Mouse (Mus musculus): ENCODE measurements around the gene Etv5. TPM values are rescaled to one million over a fixed set of nuclear protein-coding genes. Genes with fewer than 3 reads are reported as not detected.

Gene Etv5
- total and polyA plus RNA-seq, 3 experiments: 2.6 to 4.5 (median 3.5) TPM

GRCm38 (mm10) chr16:22398354-22398753 lies 41.2 kb downstream of the Etv5 start:
- TF ChIP-seq KAT2A (IDR thresholded peaks at IDR 0.05; ENCODE audit: insufficient replicate concordance, low read length) (no peak), MAX (IDR thresholded peaks at IDR 0.05; ENCODE audit: low read length) (no peak), MEF2A (IDR thresholded peaks at IDR 0.05; ENCODE audit: borderline replicate concordance, low read depth, low read length) (no peak), UBTF (IDR thresholded peaks at IDR 0.05; ENCODE audit: low read depth, low read length) (no peak), RAD21 (IDR thresholded peaks at IDR 0.05; ENCODE audit: low read depth, low read length) (no peak), ELF1 (IDR thresholded peaks at IDR 0.05; ENCODE audit: low read depth, low read length) (no peak), EP300 (IDR thresholded peaks at IDR 0.05; ENCODE audit: low read length) (no peak), MYC (IDR thresholded peaks at IDR 0.05; ENCODE audit: low read depth, low read length) (no peak), MXI1 (IDR thresholded peaks at IDR 0.05; ENCODE audit: low read depth, low read length) (no peak), BHLHE40 (IDR thresholded peaks at IDR 0.05; ENCODE audit: low read depth, low read length) (no peak), GABPA (IDR thresholded peaks at IDR 0.05; ENCODE audit: insufficient replicate concordance, low read depth, low read length) (no peak), IRF4 (IDR thresholded peaks at IDR 0.05; ENCODE audit: low read depth, low read length) (no peak)
- no peak for DNase-seq (ENCODE audit: extremely low read depth)
- H3K27ac ChIP-seq (ENCODE audit: insufficient read depth, low read depth): no peak overlapping the region
- peaks cover 0 to 6% of the 10 kb centered on the region in 2 experiments for H3K36me3 ChIP-seq (replicated peaks in 1 of 2; ENCODE audit: control insufficient read depth in 1 of 2, insufficient read depth in 1 of 2, low read length in 1 of 2)
- dilution Hi-C loops (cut with MboI; ENCODE audit: extremely low pct_ligation_motif_present, extremely low pct_unique_long_range_greater_than_20kb, low sequenced_read_pairs) (no loop called here), in situ Hi-C loops (cut with MboI; ENCODE audit: low pct_ligation_motif_present, low pct_unique_long_range_greater_than_20kb, low sequenced_read_pairs) (no loop called here)
- H3K79me2 ChIP-seq (replicated peaks; ENCODE audit: control insufficient read depth, extremely low read depth, insufficient read depth, poor library complexity, severe bottlenecking): no peaks in the 10 kb centered on the region
- no peaks in the 10 kb centered on the region for H3K27me3 ChIP-seq (replicated peaks)
- H3K4me2 ChIP-seq (ENCODE audit: insufficient read depth, low read depth, poor library complexity, severe bottlenecking): no peak overlapping the region
- no peaks in the 10 kb centered on the region for H3K9me3 ChIP-seq (replicated peaks; ENCODE audit: low read length)
- H3K4me1 ChIP-seq (ENCODE audit: control insufficient read depth in 1 of 2, insufficient read depth in 2 of 2): peaks cover 0 to 10% of the 10 kb centered on the region in 2 experiments; a peak in 3 of 4 replicates
- no peak overlapping the region for H3K9ac ChIP-seq (ENCODE audit: insufficient read depth, low read depth)
- no peak overlapping the region for H3K4me3 ChIP-seq (replicated peaks in 1 of 3; ENCODE audit: low read depth in 2 of 3, low read length in 2 of 3, poor library complexity in 1 of 3)

GRCm38 (mm10) chr16:22396420-22396819 lies 43.1 kb downstream of the Etv5 start:
- H3K79me2 ChIP-seq (replicated peaks; ENCODE audit: control insufficient read depth, extremely low read depth, insufficient read depth, poor library complexity, severe bottlenecking): no peaks in the 10 kb centered on the region
- dilution Hi-C loops (cut with MboI; ENCODE audit: extremely low pct_ligation_motif_present, extremely low pct_unique_long_range_greater_than_20kb, low sequenced_read_pairs) (no loop called here), in situ Hi-C loops (cut with MboI; ENCODE audit: low pct_ligation_motif_present, low pct_unique_long_range_greater_than_20kb, low sequenced_read_pairs) (no loop called here)
- H3K9ac ChIP-seq (ENCODE audit: insufficient read depth, low read depth): no peak overlapping the region
- TF ChIP-seq CHD2 (IDR thresholded peaks at IDR 0.05; ENCODE audit: low read length) (no peak), MYC (IDR thresholded peaks at IDR 0.05; ENCODE audit: low read depth, low read length) (no peak), RAD21 (IDR thresholded peaks at IDR 0.05; ENCODE audit: low read depth, low read length) (no peak), ZNF384 (IDR thresholded peaks at IDR 0.05; ENCODE audit: low read depth, low read length) (no peak), POLR2AphosphoS2 (IDR thresholded peaks at IDR 0.05; ENCODE audit: low read depth, low read length) (no peak), KAT2A (IDR thresholded peaks at IDR 0.05; ENCODE audit: insufficient replicate concordance, low read length) (no peak), HCFC1 (IDR thresholded peaks at IDR 0.05; ENCODE audit: low read depth, low read length) (no peak), POLR2A (IDR thresholded peaks at IDR 0.05; ENCODE audit: low read depth, low read length) (no peak), ELF1 (IDR thresholded peaks at IDR 0.05; ENCODE audit: low read depth, low read length) (no peak), ZKSCAN1 (IDR thresholded peaks at IDR 0.05; ENCODE audit: borderline replicate concordance, low read depth, low read length) (no peak), ETS1 (conservative IDR thresholded peaks at IDR 0.05; ENCODE audit: low read depth, low read length) (no peak), EP300 (IDR thresholded peaks at IDR 0.05; ENCODE audit: low read length) (no peak), SMC3 (IDR thresholded peaks at IDR 0.05; ENCODE audit: low read depth, low read length) (no peak), CHD1 (IDR thresholded peaks at IDR 0.05; ENCODE audit: low read depth, low read length) (no peak), ZC3H11A (IDR thresholded peaks at IDR 0.05; ENCODE audit: low read depth, low read length) (no peak)
- no peaks in the 10 kb centered on the region for H3K27me3 ChIP-seq (replicated peaks)
- no peak for DNase-seq (ENCODE audit: extremely low read depth)
- peaks cover 0 to 5% of the 10 kb centered on the region in 2 experiments for H3K36me3 ChIP-seq (replicated peaks in 1 of 2; ENCODE audit: control insufficient read depth in 1 of 2, insufficient read depth in 1 of 2, low read length in 1 of 2)
- H3K4me1 ChIP-seq (ENCODE audit: control insufficient read depth in 1 of 2, insufficient read depth in 2 of 2): peaks cover 0 to 10% of the 10 kb centered on the region in 2 experiments; a peak in 3 of 4 replicates
- no peak overlapping the region for H3K4me3 ChIP-seq (replicated peaks in 1 of 3; ENCODE audit: low read depth in 2 of 3, low read length in 2 of 3, poor library complexity in 1 of 3)
- H3K4me2 ChIP-seq (ENCODE audit: insufficient read depth, low read depth, poor library complexity, severe bottlenecking): no peak overlapping the region
- no peaks in the 10 kb centered on the region for H3K9me3 ChIP-seq (replicated peaks; ENCODE audit: low read length)
- no peak overlapping the region for H3K27ac ChIP-seq (ENCODE audit: insufficient read depth, low read depth)

All from CH12.LX (cell line).